Mouse (Mus musculus) heart, embryonic 16.5 days (tissue): ENCODE data around the gene Cx3cr1. TPM values are rescaled to one million over a fixed set of nuclear protein-coding genes. Genes with fewer than 3 reads are reported as not detected.

Experiments
- ATAC-seq: fragments of 200-750 bp; cut with Nextera tagmentation; replicated peaks from 2 replicates; pipeline ENCODE4 v1.8.0; 2017; ENCODE audit warnings: moderate number of reproducible peaks; ENCODE audit not compliant: insufficient read depth, low FRiP score; ENCODE audit errors: extremely low read depth
- H3K27ac ChIP-seq: fragments of 300-500 bp; sonication (generic); 2 replicates; pipeline ENCODE4 v1.5.1; 2014; ENCODE audit warnings: mild to moderate bottlenecking, low read length, control low read depth, moderate library complexity
- H3K27me3 ChIP-seq: fragments of 300-500 bp; sonication (generic); 2 replicates; pipeline ENCODE4 v1.6.1; 2014; ENCODE audit warnings: low read length, mixed read lengths; ENCODE audit not compliant: control insufficient read depth, insufficient read depth
- H3K36me3 ChIP-seq: fragments of 300-500 bp; sonication (generic); 2 replicates; pipeline ENCODE4 v1.6.1; 2014; ENCODE audit not compliant: control insufficient read depth, insufficient read depth
- H3K4me1 ChIP-seq: fragments of 300-500 bp; sonication (generic); 2 replicates; pipeline ENCODE4 v1.6.1; 2014; ENCODE audit warnings: low read length, mixed read lengths; ENCODE audit not compliant: control insufficient read depth, insufficient read depth
- H3K4me2 ChIP-seq: fragments of 300-500 bp; sonication (generic); 2 replicates; pipeline ENCODE4 v1.6.1; 2014; ENCODE audit warnings: low read depth, mild to moderate bottlenecking, control low read depth, low read length
- H3K4me3 ChIP-seq: fragments of 300-500 bp; sonication (generic); 2 replicates; pipeline ENCODE4 v1.5.1; 2014; ENCODE audit warnings: mild to moderate bottlenecking, control low read depth, low read length
- H3K9ac ChIP-seq: fragments of 300-500 bp; sonication (generic); 2 replicates; pipeline ENCODE4 v1.6.1; 2014; ENCODE audit warnings: low read length, control low read depth
- H3K9me3 ChIP-seq: fragments of 300-500 bp; sonication (generic); replicated peaks from 2 replicates; pipeline ENCODE4 v1.6.1; 2016; ENCODE audit warnings: low read length; ENCODE audit not compliant: control insufficient read depth
- whole genome bisulfite sequencing: fragments of 180-500 bp; shearing (Covaris S2); extraction: QIAGEN DNeasy Blood & Tissue Kit; methylation state at CpG from one replicate; pipeline ENCODE4 v1.1.7; 2014; 5-methylcytosine and 5-hydroxymethylcytosine counted together
- polyA plus RNA-seq: library from polyadenylated mRNA; unstranded; fragments of >200 nt; fragmentation: Nextera tagmentation; extraction: Ambion mirVana; gene quantifications from 2 replicates; pipeline ENCODE4 v1.2.1, GENCODE M21; 2015

Cx3cr1 gene
- polyA plus RNA-seq, 1 experiment from 2014 or later, result 6.1 TPM

DNA sequence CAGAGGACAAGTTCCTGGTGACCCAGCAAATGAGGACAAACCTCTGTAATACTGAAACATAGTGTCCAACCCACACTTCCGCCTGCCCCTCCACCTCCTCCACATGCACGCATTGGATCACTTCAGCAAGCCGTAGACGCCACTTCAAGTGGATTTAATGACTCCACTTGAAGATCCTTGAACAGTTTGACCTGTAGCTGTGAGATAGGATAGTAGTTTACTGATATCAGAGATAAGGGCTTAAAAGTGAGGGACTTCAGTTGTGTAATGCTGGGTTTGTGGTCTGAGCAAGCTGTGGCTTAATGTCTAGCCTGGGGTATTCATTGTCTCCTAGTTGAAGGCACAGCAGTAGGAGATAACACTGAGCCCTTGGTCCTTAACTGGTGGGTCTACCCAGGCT is 146.2 kb downstream of the Cx3cr1 start:
- Histone ChIP-seq H3K4me2 (no peak overlapping the region), H3K9ac (no peak overlapping the region), H3K9me3 (no peaks in the 10 kb centered on the region), H3K27ac (no peak overlapping the region), H3K27me3 (no peaks in the 10 kb centered on the region), H3K4me1 (no peaks in the 10 kb centered on the region), H3K36me3 (peaks cover 73% of the 10 kb centered on the region), H3K4me3 (no peak overlapping the region)
- ATAC-seq, result no peak
- WGBS, result 58% methylated on average over 4 of the region's 4 CpGs

DNA sequence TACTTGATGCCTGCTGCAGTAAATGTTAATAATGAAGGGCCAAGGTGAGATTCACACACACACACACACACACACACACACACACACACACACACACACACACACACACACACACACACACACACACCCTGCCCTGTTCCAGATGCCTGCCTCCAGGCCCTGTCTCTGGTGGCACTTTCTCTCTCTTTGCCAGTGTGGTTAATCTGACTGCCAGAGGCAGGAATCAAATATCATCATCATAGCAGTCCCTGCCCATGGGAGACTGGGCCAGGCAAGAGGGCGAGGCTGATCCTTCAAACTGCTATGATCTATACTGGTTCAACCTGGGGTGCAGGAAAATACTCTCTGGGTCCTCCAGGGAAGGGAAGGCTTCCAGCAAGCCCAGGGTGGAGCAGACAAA is 149.8 kb downstream of the Cx3cr1 start:
- WGBS, result 81% methylated on average over 1 of the region's 1 CpGs
- no peak overlapping the region for H3K9ac ChIP-seq
- H3K9me3 ChIP-seq, result no peaks in the 10 kb centered on the region
- no peak overlapping the region for H3K27ac ChIP-seq
- no peak overlapping the region for H3K4me3 ChIP-seq
- H3K27me3 ChIP-seq, result no peaks in the 10 kb centered on the region
- ATAC-seq, result no peak
- H3K36me3 ChIP-seq, result peaks cover 56% of the 10 kb centered on the region
- no peak overlapping the region for H3K4me2 ChIP-seq
- no peaks in the 10 kb centered on the region for H3K4me1 ChIP-seq

DNA sequence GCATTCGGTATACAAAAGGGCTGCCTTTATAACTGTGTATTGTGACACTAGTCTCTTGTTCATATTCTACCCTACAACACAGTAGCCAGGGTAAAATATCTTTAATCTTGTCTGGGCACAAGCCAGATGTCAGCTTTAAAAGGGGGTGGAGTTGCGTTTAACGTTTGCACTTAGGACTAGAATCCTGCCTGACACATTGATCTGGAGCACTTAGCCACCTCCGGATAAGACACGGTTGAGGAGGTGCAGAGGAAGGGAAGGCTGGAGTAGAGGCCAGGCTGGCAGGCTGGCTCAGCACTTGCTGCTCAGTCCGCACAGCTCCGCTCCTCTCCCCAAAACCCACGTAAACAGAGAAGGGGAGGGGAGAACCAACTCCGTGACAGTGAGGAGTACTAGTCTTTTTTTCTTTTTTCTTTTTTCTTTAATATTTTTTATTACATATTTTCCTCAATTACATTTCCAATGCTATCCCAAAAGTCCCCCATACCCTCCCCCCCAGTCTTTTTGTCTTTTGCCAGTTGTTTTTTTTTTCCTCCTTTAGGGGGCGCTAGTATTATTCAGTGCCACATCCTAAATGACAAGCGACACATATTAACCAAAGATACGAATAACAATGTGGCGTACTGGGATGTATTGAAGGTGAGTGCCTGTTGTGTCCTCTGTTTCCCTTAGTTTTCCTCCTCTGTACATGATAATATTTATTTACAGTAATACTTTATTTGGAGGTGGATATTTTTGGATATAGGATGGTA is 156.4 kb downstream of the Cx3cr1 start:
- Histone ChIP-seq H3K27me3 (no peaks in the 10 kb centered on the region), H3K9me3 (no peaks in the 10 kb centered on the region), H3K9ac (no peak overlapping the region), H3K27ac (no peak overlapping the region), H3K36me3 (peaks cover 55% of the 10 kb centered on the region), H3K4me2 (no peak overlapping the region), H3K4me1 (no peaks in the 10 kb centered on the region), H3K4me3 (no peak overlapping the region)
- WGBS, result 78% methylated on average over 13 of the region's 13 CpGs
- ATAC-seq, result no peak

DNA sequence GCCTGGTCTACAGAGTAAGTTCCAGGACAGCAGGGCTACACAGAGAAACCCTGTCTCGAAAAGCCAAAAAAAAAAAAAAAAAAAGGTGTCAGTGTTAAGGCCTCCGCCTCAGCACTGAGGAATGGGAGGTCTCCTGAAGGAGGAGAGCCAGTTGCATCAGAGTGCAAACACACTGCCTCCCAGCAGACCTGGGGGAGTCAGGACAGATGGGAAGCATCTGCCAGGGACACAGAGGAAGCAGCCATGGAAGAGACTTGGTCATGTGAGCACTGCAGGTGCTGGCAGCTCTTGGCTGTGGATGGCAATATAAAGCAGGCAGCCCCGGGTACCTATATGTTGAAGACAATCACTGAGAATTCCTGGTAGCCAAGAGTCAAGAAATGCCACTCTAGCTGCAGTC is 159.7 kb downstream of the Cx3cr1 start:
- H3K9me3 ChIP-seq, result no peaks in the 10 kb centered on the region
- ATAC-seq, result no peak
- WGBS, result 80% methylated on average over 3 of the region's 3 CpGs
- no peak overlapping the region for H3K9ac ChIP-seq
- H3K36me3 ChIP-seq, result peaks cover 62% of the 10 kb centered on the region
- no peak overlapping the region for H3K4me2 ChIP-seq
- no peak overlapping the region for H3K4me3 ChIP-seq
- no peaks in the 10 kb centered on the region for H3K4me1 ChIP-seq
- no peaks in the 10 kb centered on the region for H3K27me3 ChIP-seq
- no peak overlapping the region for H3K27ac ChIP-seq

DNA sequence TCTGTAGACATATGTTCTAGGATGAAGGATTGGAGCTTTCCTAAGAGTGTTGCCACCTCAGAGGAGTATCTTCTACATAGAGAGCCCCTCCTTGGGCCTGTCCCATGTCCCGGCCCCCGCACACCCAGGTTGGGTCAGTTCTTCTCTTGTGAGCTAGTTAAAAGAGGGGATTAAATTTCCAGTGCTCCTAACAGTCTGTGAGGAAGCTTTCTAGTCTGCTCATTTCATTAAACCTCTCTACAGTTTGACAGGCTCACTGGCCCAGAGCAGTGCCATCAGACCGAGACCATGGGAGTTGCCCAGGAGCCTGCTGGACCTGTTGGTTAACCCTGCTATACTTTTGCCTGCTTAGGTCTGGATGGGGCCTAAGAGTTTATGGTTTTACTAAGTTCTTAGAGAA is 161.0 kb downstream of the Cx3cr1 start:
- 96% methylated on average over 3 of the region's 3 CpGs for WGBS
- ATAC-seq, result no peak

DNA sequence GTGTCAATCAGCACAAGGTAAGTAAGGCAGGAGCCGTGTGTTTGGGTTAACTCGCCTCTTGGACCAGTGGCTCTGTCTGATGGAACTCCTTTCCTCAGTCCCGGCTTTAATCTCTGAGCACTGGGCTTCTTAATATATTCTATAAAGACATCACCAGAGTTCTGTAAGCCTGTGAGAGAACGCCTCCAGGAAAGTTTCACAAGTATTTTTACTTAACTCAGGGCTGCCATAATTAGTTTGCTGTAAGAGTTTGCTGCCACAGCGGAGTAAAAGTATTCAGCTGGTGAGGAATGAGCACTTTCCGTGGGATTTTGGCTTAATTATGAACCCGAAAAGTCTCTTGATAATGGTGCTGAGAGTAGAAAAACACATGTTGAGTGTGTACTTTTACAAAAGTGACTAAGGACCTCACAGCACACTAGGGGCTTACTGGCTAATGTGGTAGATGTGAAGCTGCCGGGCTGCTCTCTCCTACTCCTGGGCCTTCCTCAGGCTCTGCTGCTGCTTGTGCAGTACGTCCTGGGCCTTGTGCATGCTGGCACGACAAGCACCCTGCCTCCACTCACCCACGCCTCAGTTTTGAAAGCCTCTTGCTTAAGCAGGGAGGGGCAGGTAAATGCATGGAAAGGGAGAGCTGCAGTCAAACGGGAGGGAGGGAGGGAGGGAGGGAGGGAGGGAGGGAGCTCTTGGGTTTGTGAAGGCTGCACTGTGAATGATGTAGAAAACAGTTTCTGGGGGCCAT is 167.1 kb downstream of the Cx3cr1 start:
- Histone ChIP-seq H3K9me3 (no peaks in the 10 kb centered on the region), H3K4me2 (no peak overlapping the region), H3K27me3 (no peaks in the 10 kb centered on the region), H3K9ac (no peak overlapping the region), H3K4me1 (no peaks in the 10 kb centered on the region), H3K27ac (no peak overlapping the region), H3K4me3 (no peak overlapping the region), H3K36me3 (peaks cover 21% of the 10 kb centered on the region)
- 78% methylated on average over 12 of the region's 12 CpGs for WGBS
- ATAC-seq, result no peak

More for the DNA sequence above, 161.0 kb downstream of the Cx3cr1 start:
- Histone ChIP-seq H3K4me3 (no peak overlapping the region), H3K4me1 (no peaks in the 10 kb centered on the region), H3K27ac (no peak overlapping the region), H3K9me3 (no peaks in the 10 kb centered on the region), H3K27me3 (no peaks in the 10 kb centered on the region), H3K36me3 (peaks cover 58% of the 10 kb centered on the region), H3K4me2 (no peak overlapping the region), H3K9ac (no peak overlapping the region)

DNA sequence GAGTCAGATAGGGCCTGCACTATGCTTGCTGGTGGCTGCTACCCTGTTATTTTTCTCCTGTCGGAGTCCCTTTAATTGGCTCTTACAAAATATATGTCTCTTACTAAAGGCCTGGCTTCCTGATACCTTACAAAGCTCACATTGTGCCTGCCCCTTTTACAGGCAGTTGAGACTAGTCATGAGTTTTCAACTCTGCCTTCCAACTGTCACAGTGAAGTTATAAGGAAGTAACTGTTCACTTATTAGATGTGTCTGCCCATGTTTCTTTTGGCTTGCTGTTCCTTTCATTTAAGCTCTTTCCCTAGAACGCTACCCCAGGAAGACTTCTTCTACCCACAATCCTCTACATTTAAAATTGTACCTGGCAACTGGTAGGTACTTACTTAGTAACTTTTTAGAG is 170.2 kb downstream of the Cx3cr1 start:
- H3K4me3 ChIP-seq, result no peak overlapping the region
- H3K4me2 ChIP-seq, result no peak overlapping the region
- 86% methylated on average over 2 of the region's 2 CpGs for WGBS
- peaks cover 10% of the 10 kb centered on the region for H3K4me1 ChIP-seq
- no peak overlapping the region for H3K27ac ChIP-seq
- no peaks in the 10 kb centered on the region for H3K27me3 ChIP-seq
- H3K36me3 ChIP-seq, result 0 out of 2 replicates have a peak, but pooled peaks cover under 1% of the 10 kb centered on the region
- H3K9me3 ChIP-seq, result no peaks in the 10 kb centered on the region
- H3K9ac ChIP-seq, result no peak overlapping the region
- no peak for ATAC-seq

DNA sequence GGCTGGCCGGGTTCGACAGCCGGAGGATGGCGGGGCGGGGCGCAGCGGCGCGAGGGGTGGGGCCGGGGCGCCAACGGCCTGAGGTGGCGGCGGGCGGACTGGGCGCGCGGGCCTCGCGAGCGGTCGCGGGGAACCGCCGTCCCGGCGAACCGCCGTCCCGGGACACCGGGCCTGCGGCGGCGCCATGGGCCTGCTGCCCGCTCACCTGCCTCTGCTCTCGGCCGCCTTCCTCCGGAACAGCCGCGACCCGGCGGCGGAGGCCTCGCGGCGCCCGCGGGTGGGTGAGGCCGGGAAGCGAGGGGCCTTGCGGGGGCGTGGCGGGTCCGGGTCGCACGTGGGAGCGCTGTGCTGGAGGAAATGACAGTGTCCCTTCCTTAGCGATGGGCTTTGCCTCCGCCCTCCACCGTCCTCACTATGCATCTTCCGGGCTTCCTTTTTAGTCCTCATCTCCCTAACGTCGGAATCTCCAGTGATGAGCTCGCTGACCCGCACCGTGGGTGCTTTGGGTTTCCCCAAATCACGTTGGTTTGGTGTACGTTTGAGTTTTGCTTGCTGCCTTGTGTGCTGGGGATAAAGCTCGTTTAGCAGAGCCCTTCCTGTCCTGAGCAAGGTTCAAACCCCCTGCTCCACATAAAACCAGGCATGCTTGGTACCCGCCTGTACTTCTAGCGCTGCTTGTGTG is 174.5 kb downstream of the Cx3cr1 start:
- WGBS, result under 1% methylated on average over 69 of the region's 71 CpGs
- H3K4me1 ChIP-seq, result peaks cover 13% of the 10 kb centered on the region
- ATAC-seq, result peak; percentile 74

More for the DNA sequence above, 174.5 kb downstream of the Cx3cr1 start:
- no peaks in the 10 kb centered on the region for H3K36me3 ChIP-seq
- H3K9ac ChIP-seq, result peak overlapping the region; percentile 88
- no peaks in the 10 kb centered on the region for H3K27me3 ChIP-seq
- peak overlapping the region; percentile 78 for H3K27ac ChIP-seq
- no peaks in the 10 kb centered on the region for H3K9me3 ChIP-seq
- peak overlapping the region; percentile 96 for H3K4me2 ChIP-seq
- peak overlapping the region; percentile 91 for H3K4me3 ChIP-seq
